Mouse (Mus musculus) liver, adult (tissue): Measurements from ENCODE around the gene Mcam.

ENCODE experiments used
- GATA4 ChIP-seq: IDR thresholded peaks from 2 replicates; pipeline ENCODE4 v1.6.1; 2014; ENCODE audit warnings: mild to moderate bottlenecking, low read length; ENCODE audit not compliant: insufficient replicate concordance

The Mcam gene

GRCm38 (mm10) chr9:44105781-44106180 is 28.5 kb upstream of the Mcam start:
- TF ChIP-seq GATA4: no peak

- no peak for TF ChIP-seq GATA4
Observed at GRCm38 (mm10) chr9:44106182-44106581, 28.1 kb upstream of the Mcam start.

- no peak for TF ChIP-seq GATA4
Observed at GRCm38 (mm10) chr9:44106596-44106995, 27.7 kb upstream of the Mcam start.

- TF ChIP-seq GATA4: no peak
Observed at GRCm38 (mm10) chr9:44107110-44107509, 27.2 kb upstream of the Mcam start, which contains the start of gene C1qtnf5. TSS of gene C1qtnf5 (plus strand) at chr9:44107245.

- no peak for TF ChIP-seq GATA4
Observed at GRCm38 (mm10) chr9:44107557-44108179, 26.6 kb upstream of the Mcam start.

GRCm38 (mm10) chr9:44108269-44109055 is 25.8 kb upstream of the Mcam start:
- TF ChIP-seq GATA4: no peak

GRCm38 (mm10) chr9:44109360-44110095 is 24.7 kb upstream of the Mcam start:
- no peak for TF ChIP-seq GATA4

- TF ChIP-seq GATA4: no peak
Observed at GRCm38 (mm10) chr9:44113105-44113789, 21.0 kb upstream of the Mcam start, which contains the start of the genes Gm49380 and Rnf26. TSS of gene Gm49380 (minus strand) at chr9:44113500. TSS of gene Rnf26 (minus strand) at chr9:44113517.

GRCm38 (mm10) chr9:44114453-44114852 is 19.8 kb upstream of the Mcam start:
- TF ChIP-seq GATA4: no peak

GRCm38 (mm10) chr9:44115599-44115998 is 18.7 kb upstream of the Mcam start:
- TF ChIP-seq GATA4: no peak

GRCm38 (mm10) chr9:44116182-44116581 is 18.1 kb upstream of the Mcam start:
- TF ChIP-seq GATA4: no peak

GRCm38 (mm10) chr9:44119011-44119410 is 15.3 kb upstream of the Mcam start:
- TF ChIP-seq GATA4: no peak

GRCm38 (mm10) chr9:44119948-44120465 is 14.3 kb upstream of the Mcam start:
- no peak for TF ChIP-seq GATA4

GRCm38 (mm10) chr9:44124317-44124716 is 10.0 kb upstream of the Mcam start:
- TF ChIP-seq GATA4: no peak

GRCm38 (mm10) chr9:44125026-44125425 is 9.2 kb upstream of the Mcam start:
- TF ChIP-seq GATA4: no peak
